Mouse (Mus musculus) frontal cortex, postnatal 10 days (tissue): ENCODE measurements around the gene Gm9045.
"Not testable (repeated sequence)": the region's sequence is repeated elsewhere in the genome, so short reads cannot be mapped to it uniquely, and the experiment has no call there.

Experiments used
- DNase-seq, 2 experiments: peaks; one replicate each; pipeline ENCODE4 v3.0.0; 2022; ENCODE audit warnings: low spot score in 2 of 2, mixed read lengths in 1 of 2

Gene Gm9045

GRCm38 (mm10) chr10:118337731-118338130 lies at the start of gene Gm9045:
Gm9045 (minus strand) TSS chr10:118337831.
- DNase-seq: not testable (repeated sequence)

DNA sequence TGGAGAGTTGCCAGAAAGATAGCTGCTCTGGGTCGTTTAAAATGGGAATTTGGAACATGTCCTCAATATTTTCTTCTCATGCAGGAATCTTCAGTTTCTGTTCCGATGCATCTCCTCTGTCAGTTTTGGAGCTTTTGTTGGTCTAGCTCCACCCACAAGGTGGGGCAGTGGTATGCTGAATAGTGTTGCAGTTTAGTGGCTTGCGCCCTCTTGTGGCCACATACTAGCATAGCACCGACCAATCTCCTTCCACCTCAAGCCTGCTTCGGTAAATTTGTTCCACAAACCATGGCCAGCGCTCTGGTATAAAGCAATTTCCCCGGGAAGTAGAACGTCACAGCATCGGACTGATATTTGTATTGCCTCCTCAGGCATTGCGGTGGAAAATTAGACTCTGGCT lies 32.8 kb upstream of the Gm9045 start:
- DNase-seq: peak; percentile 73 to 84

- DNase-seq: no peak
These were observed 31.9 kb upstream of the Gm9045 start for GRCm38 (mm10) chr10:118369518-118369917.

GRCm38 (mm10) chr10:118354005-118354404 lies 16.4 kb upstream of the Gm9045 start, which contains the start of gene Gm9049:
Gm9049 (minus strand) TSS chr10:118354105.
- DNase-seq: not testable (repeated sequence)

DNA sequence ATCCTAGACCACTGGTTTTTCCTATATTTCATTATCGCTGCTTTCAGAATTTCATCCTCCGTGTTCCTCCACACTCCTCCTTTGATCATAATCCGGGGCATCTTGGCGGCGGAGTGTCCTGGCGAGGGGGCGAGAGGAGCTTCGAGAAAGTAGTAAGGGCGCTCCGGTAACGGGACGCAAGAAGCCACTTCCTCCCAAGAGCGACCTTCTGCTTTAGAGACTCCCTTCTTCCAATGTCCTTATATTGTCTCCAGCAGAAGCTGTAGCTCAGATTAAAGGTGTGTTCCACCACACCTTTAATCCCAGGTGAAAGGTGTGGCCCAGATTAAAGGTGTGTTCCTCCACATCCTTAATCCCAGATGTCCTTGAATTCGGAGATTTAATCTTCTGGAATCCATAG lies 10.9 kb upstream of the Gm9045 start, which contains the start of gene Gm9048:
Gene Gm9048, minus strand, starts transcription at position 101 of the 400 bp plus-strand sequence.
- DNase-seq: not testable (repeated sequence)

DNA sequence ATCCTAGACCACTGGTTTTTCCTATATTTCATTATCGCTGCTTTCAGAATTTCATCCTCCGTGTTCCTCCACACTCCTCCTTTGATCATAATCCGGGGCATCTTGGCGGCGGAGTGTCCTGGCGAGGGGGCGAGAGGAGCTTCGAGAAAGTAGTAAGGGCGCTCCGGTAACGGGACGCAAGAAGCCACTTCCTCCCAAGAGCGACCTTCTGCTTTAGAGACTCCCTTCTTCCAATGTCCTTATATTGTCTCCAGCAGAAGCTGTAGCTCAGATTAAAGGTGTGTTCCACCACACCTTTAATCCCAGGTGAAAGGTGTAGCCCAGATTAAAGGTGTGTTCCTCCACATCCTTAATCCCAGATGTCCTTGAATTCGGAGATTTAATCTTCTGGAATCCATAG lies 5.5 kb upstream of the Gm9045 start, which contains the start of gene Gm9046:
Gene Gm9046, minus strand, starts transcription at position 101 of the 400 bp plus-strand sequence.
- DNase-seq: not testable (repeated sequence)

GRCm38 (mm10) chr10:118332308-118332707 lies 5.3 kb downstream of the Gm9045 start, which contains the start of gene Gm9044:
Gm9044 (minus strand) TSS chr10:118332408.
- DNase-seq: not testable (repeated sequence)

- not testable (repeated sequence) for DNase-seq
These were observed 10.8 kb downstream of the Gm9045 start, which contains the start of gene Gm9040 for GRCm38 (mm10) chr10:118326869-118327268. Gm9040 (minus strand) TSS chr10:118326969.

DNA sequence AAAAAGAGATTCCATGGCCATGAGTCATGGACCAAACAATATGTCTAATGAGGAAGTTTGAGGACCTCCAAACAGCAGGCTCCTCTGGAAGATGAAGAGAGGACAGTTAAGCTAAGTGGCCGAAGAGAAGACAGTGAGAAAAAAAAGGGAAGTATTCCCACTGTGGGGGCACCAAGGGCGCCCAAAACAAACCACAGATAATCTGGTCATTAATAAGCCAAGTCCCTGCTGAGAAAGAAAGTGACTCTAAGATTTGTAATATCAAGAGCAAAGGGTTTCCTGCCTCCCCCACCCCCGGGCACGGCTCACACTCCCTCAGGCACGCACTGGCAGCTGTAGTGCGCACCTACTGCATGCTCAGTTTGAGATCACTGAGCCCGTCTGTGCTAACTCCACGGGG lies 18.6 kb downstream of the Gm9045 start:
- DNase-seq: no peak

DNA sequence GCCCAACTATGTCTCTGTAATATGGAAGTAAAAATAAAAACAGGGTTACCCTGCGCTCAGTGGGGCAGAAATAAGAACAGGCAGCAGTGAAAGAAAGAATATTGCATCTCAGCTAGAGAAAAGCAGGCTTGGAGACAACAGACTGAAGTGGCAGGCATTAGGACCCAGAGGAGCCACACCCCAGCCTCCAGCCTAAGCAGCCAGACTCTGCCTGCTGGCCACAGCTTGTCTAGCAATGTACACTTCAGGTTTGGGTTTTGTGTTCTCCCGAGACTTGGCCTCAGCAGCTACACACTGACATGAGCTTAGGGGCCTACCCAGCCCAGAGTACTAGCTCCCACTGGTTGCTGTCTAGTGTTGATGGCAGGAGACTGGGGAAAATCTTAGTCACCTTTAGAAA lies 35.5 kb downstream of the Gm9045 start:
- not testable (repeated sequence) for DNase-seq

DNA sequence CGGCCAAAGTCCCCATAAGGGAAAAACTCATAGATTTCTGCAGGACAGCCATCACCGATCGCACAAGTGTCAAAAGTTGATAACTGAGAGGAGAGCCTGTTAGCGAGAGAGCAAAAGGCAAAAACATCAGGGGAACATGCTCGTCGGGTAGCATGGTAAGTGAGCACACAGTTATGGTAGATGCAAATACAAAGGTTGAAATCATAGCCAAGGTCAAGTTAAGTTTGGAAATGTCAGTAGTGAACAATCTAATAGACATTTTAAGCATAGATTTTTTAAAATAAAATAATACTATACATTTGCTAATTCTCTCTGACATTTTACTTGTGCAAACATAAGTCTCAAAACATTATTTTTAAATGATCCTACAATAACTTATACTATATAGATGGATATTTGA lies 42.7 kb downstream of the Gm9045 start, which contains the start of gene Iltifb:
Gene Iltifb, minus strand, starts transcription at position 101 of the 400 bp plus-strand sequence.
- DNase-seq: no peak
